Mouse (Mus musculus): ENCODE results near the gene Camta1.

Camta1 gene

GRCm38 (mm10) chr4:151618420-151619310 is 243.0 kb downstream of the Camta1 start:
- DNase-seq (ENCODE audit: inconsistent age in 2 of 2, low spot score in 1 of 2): peak in 1 of 2 experiments; percentile 63

DNA sequence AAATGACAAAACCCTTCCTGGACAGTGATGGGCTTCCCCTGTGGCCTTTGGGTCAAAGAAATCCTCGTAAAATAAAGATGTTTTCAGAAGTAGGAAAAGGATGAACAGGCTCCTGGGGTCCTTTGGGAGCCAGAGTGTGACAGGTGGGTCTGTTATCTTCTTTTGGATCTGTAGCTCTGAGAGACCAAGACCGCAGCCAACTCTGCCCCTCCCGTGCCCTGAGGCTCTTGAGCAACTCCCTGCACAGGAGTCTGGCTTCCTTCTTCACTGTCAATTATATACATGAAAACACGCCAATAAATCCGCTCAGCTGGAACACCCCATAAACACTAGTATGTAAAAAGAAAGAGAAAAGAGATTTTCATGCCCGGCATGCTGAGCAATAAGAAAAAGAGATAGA is 250.1 kb downstream of the Camta1 start:
- no peak for DNase-seq (ENCODE audit: inconsistent age in 2 of 2, low spot score in 1 of 2)

GRCm38 (mm10) chr4:151610266-151610665 is 251.4 kb downstream of the Camta1 start:
- peak; percentile 33 to 79 for DNase-seq (ENCODE audit: inconsistent age in 2 of 2, low spot score in 1 of 2)

DNA sequence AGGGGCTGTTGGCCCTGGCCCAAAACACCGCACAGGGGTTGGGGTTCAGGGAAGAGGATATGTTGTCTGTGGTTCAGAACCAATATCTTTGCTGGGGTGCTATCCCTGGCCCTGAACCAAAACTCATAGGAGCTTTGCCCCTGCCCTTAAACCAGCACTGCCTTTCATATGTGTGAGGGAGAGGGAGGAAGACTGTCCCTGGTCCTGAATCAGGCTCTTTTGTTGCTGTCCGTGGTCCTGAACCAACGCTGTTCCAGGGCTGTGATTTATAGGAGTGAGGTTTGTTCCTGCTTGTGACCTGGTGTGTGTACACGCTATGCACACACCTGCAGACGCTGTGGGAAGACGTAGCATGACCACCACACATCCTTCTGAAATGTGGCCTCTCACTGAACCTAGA is 256.8 kb downstream of the Camta1 start:
- peak; percentile 27 to 74 for DNase-seq (ENCODE audit: inconsistent age in 2 of 2, low spot score in 1 of 2)

- peak; percentile 84 to 93 for DNase-seq (ENCODE audit: inconsistent age in 2 of 2, low spot score in 1 of 2)
Observed at GRCm38 (mm10) chr4:151604481-151604880, 257.2 kb downstream of the Camta1 start.

DNA sequence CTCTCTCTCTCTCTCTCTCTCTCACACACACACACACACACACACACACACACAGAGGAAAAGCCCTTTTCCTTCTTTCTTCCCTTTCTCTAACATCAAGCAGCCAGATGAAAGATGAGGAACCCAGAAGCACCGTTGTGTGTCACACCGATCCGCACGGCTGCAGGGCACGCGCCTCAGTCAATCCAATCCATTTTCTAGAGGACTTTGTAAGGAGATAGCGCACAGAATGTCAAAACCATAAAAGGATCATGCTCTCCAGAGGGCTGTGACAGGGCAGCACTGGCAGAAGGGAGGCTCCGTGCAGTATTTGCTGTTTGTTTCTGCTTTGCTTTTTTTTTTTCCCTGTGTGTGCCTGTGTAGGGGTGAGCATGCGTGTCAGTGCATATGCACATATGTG is 258.1 kb downstream of the Camta1 start:
- DNase-seq (ENCODE audit: inconsistent age in 2 of 2, low spot score in 1 of 2): no peak

DNA sequence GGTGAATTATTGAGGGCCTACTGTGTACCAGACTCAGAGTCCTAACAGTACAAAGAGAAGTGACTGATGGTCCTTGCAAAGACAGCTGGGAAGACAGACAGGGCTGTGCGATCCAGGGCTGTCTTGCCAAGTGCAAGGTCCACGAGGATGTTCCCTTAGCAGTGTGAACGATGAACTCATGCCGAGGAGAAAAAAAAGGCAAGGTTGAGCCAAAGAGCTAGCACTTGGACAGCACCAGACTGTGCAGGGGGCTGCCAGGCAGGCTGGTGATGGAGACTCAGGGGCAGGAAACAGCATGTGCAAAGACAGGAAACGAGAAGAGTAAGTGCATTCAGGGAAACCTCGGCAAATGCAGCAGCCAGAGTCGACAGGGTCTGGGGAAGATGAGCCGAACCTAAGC is 266.6 kb downstream of the Camta1 start:
- no peak for DNase-seq (ENCODE audit: inconsistent age in 2 of 2, low spot score in 1 of 2)

DNA sequence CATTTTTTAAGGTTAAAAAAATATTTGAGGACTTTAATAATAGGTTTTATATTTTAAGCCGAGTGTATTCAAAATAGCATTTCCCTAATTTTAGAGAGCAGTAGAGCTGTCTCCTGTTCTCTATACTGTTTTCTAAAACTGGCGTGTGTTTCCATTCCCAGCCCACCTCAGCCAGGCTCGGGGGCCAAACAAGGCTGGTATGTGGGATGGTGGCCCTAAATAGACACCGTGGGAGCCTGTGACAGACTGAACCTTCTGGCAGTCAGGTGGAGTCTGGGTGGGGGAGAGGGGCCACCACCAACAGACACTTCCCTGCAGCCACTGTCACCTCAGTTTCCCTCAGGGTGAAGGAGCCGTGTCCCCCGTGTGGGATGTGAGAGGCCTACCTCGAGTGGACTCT is 268.6 kb downstream of the Camta1 start:
- no peak for DNase-seq (ENCODE audit: inconsistent age in 2 of 2, low spot score in 1 of 2)

DNA sequence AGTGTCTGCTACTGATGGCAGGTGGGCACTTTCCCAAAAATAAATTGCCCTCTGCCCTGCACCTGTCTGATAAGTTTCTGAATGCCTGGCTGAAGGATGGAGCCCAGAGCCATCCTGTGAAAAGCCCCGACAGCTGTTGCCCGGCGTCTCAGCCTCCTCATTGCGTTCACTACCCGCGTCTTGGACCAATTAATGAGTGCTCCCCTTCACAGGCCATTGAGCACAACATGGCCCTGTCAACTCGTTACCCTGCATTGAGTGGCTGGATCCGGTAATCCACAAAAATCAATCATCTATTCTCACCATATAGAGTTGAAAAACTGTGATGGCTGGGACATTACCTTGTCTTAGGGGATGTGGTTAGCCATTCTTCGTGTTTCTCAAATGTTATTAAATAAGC is 275.6 kb downstream of the Camta1 start:
- no peak for DNase-seq (ENCODE audit: inconsistent age in 2 of 2, low spot score in 1 of 2)

GRCm38 (mm10) chr4:151577961-151578360 is 283.7 kb downstream of the Camta1 start:
- no peak for DNase-seq (ENCODE audit: inconsistent age in 2 of 2, low spot score in 1 of 2)

GRCm38 (mm10) chr4:151576291-151577108 is 285.2 kb downstream of the Camta1 start:
- no peak for DNase-seq (ENCODE audit: inconsistent age in 2 of 2, low spot score in 1 of 2)

GRCm38 (mm10) chr4:151572716-151573115 is 289.0 kb downstream of the Camta1 start:
- no peak for DNase-seq (ENCODE audit: inconsistent age in 2 of 2, low spot score in 1 of 2)

DNA sequence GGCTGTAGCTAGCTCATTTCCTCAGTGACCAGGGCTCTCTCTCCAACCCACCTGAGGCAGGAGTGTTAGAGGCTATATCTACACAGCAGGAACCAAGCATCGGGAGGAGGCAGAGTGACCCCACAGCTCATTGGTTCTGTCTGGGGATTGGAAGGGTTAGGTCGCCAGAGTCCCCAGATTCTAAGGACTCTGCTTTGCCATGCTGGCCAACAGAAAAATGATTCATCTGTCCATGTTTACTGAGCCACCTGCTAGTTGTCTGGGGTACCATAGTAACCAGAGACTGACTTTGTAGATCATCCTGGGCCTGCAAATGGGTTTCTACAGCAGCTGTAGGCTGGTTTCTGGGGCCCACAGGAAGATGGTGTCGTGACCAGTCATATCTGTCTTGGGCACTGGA is 292.1 kb downstream of the Camta1 start:
- no peak for DNase-seq (ENCODE audit: inconsistent age in 2 of 2, low spot score in 1 of 2)

DNA sequence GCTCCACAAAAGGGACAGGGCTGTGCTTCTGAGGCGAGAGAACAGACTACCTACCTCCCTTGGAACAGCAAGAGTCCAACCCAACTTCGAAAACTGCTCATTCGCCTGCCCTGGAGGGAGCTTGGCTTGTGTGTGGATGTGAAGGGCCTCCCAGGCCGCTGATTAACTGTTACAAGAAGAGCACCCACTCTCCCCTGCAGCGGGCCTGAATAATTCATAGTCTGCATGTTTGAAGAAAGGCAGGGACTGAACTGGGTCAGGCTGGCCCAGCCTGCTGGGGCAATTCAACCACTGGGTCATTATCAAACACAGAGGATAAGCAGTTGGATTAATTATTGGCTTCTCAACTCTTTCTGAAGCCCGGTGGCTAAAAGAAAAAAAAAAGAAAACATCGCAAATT is 292.8 kb downstream of the Camta1 start:
- no peak for DNase-seq (ENCODE audit: inconsistent age in 2 of 2, low spot score in 1 of 2)

DNA sequence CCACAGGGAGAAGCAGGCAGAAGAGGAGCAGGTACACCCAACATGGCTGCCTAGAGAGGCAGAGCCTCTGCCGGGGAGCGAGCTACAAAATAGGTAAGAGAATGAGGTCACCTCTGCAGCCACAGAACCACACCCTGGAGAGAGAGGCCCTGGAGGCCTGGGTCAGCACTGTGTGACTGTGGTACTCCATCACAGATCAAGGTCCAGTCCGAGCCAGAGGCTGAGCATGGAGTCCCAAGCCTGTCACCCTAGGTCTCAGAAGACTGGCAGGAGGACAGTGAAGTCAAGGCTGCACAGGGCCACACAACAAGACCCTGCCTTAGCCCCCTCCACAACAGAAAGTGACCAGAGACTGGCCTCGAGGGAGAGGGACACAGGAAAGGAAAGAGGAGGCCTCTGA is 294.6 kb downstream of the Camta1 start:
- no peak for DNase-seq (ENCODE audit: inconsistent age in 2 of 2, low spot score in 1 of 2)

DNA sequence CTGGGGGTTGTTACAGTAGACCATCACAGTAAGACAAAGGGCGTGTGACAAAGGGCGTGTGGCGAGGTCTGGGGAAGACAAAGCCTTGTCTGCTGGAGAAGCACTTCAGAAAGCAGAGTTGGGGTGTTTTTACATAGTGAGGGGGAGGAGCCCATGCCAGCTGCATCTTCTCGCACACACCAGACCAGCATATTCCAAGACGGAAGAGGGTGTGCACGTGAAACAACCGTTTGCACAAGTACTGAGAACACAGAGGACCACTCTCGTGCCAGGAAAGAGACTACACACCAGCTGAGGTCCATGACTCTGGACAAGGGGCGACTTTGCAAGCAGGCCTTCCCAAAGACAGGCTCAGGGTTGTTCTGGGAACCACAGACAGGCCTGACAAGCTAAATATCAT is 306.2 kb downstream of the Camta1 start:
- DNase-seq (ENCODE audit: inconsistent age in 2 of 2, low spot score in 1 of 2): no peak

GRCm38 (mm10) chr4:151549523-151549922 is 312.2 kb downstream of the Camta1 start:
- DNase-seq (ENCODE audit: inconsistent age in 2 of 2, low spot score in 1 of 2): no peak

- no peak for DNase-seq (ENCODE audit: inconsistent age in 2 of 2, low spot score in 1 of 2)
Observed at GRCm38 (mm10) chr4:151545452-151545851, 316.2 kb downstream of the Camta1 start.

GRCm38 (mm10) chr4:151544191-151544590 is 317.5 kb downstream of the Camta1 start:
- DNase-seq (ENCODE audit: inconsistent age in 2 of 2, low spot score in 1 of 2): no peak

GRCm38 (mm10) chr4:151540546-151540945 is 321.1 kb downstream of the Camta1 start:
- no peak for DNase-seq (ENCODE audit: inconsistent age in 2 of 2, low spot score in 1 of 2)

DNA sequence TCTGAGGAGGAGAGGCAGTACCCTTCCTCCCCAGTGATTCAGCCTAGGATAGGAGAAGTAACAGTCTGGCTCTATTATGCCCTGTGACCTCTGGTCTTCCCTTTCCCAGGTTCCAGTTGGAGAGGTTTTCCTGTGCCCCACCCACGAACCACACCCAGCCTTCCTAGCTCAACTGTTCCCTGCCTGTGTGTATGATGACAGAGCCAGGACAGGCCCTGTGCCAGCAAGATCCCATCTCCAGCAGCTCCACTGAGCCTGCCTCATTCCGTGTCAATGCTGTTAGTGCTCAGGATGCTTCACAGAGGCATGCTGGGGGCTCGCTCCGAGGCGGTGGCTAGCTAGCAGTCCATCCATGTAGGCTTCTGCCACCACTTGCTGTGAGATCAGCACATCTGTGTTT is 321.8 kb downstream of the Camta1 start:
- DNase-seq (ENCODE audit: inconsistent age in 2 of 2, low spot score in 1 of 2): no peak

DNA sequence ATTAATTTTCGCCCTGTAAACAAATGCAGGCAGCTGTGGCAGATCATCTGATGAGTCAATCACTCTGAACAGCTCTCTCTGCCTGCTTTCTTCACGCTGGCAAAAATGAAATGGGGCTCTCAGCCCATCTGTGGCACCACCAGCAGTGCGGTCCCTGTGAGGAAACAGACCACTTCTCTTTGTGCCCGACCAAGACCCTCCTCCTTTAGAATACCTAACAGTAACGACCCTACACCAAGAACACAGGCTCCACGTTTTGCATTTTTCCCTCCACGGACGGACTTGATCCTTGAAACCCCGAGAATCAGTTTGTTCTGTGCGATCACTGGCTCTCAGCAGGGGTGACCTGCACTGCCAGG is 322.5 kb downstream of the Camta1 start:
- DNase-seq (ENCODE audit: inconsistent age in 2 of 2, low spot score in 1 of 2): no peak
